ENCODE assay signal across 8 mouse cellular contexts in the genomic region with DNA sequence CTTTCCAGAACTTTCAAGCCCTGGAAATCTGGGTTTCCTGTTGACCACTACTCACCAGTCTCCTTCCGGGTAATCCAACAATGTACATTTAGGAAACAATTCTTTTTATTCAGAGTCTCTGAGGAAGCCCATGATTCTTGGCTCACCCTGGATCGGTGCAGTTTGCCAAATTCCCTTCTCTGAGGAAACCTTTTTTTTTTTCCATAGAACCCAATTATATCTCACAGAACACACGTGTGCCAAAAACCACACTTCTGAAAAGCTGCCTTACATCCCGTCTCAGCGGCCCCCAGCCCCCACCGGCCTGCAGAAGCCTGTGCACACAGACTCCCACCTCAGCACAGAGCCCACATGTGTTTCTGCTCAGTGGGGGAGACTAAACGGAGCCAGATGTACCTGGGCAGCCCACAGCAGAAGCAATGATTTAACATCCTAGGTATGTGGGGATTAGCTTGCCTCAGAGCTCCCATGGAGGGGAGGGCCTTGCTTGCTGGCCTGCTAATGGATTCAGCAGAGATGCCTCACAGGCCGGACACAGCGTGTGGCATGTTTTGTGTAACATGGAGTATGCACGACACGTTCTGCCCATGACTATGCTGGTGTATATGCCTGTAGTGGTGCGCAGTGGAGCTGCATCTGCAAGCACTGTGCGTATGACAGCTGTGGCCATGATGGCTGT.
DNase-seq lines count a peak whose midpoint lies in the region; ATAC-seq lines count a peak whose summit lies in the region.
"Had no signal": no experiment of that assay in that cellular context is flagged by ENCODE, and none has a peak within 500 bp of the region (broad histone marks: within the 10 kb centered on the region; RNA-seq: fewer than 3 reads in every experiment).

No protein-coding gene starts in this region.

- peak; percentile 98 for ATAC-seq in limb, embryonic 12.5 days (ENCODE audit: insufficient number of reproducible peaks, insufficient read depth, low FRiP score, low TSS enrichment, low read depth)

- H3K4me3 ChIP-seq in embryonic facial prominence, embryonic 10.5 days: no peak overlapping the region
- H3K4me3 ChIP-seq in limb, embryonic 12.5 days (replicated peaks): no peak overlapping the region

- H3K9me3 ChIP-seq in embryonic facial prominence, embryonic 10.5 days: no peaks in the 10 kb centered on the region
- no peaks in the 10 kb centered on the region for H3K9me3 ChIP-seq in limb, embryonic 12.5 days

- no peak overlapping the region for H3K9ac ChIP-seq in limb, embryonic 12.5 days (replicated peaks)

- 0 out of 2 replicates have a peak overlapping the region, but pooled peaks have one; percentile 13 for H3K4me2 ChIP-seq in limb, embryonic 12.5 days

- no peaks in the 10 kb centered on the region for H3K36me3 ChIP-seq in embryonic facial prominence, embryonic 10.5 days (replicated peaks)
- no peaks in the 10 kb centered on the region for H3K36me3 ChIP-seq in limb, embryonic 12.5 days

- H3K27me3 ChIP-seq in embryonic facial prominence, embryonic 10.5 days (replicated peaks; ENCODE audit: low read depth, poor library complexity, severe bottlenecking): no peaks in the 10 kb centered on the region
- no peaks in the 10 kb centered on the region for H3K27me3 ChIP-seq in limb, embryonic 12.5 days

- DNase-seq in brain, adult 2 months (ENCODE audit: low read depth, low spot score): peak; percentile 67
- DNase-seq in embryonic facial prominence, embryonic 10.5 days (ENCODE audit: low spot score): peak; percentile 90
- peak; percentile 38 to 48 for DNase-seq in heart, postnatal 10 days
- no peak for DNase-seq in layer of hippocampus, adult 18-20 months (ENCODE audit: low spot score in 2 of 2)
- DNase-seq in layer of hippocampus, postnatal 10 days (ENCODE audit: low spot score in 2 of 2): no peak
- DNase-seq in spleen, postnatal 14 days (ENCODE audit: low spot score in 2 of 2): no peak

- WGBS in embryonic facial prominence, embryonic 10.5 days: 49% methylated on average over 13 of the region's 13 CpGs
- 18% methylated on average over 13 of the region's 13 CpGs for WGBS in limb, embryonic 12.5 days

- intact Hi-C loops in heart, postnatal 10 days (cut with DNase I): loop anchor here (10.0 kb wide), 1 partner anchor 396 kb away; no protein-coding TSS in a partner anchor

- H3K27ac ChIP-seq in embryonic facial prominence, embryonic 10.5 days (replicated peaks): peak overlapping the region; percentile 87
- H3K27ac ChIP-seq in limb, embryonic 12.5 days: peak overlapping the region; percentile 93
- H3K27ac ChIP-seq: macrophage had no signal

- H3K4me1 ChIP-seq in embryonic facial prominence, embryonic 10.5 days: peaks cover 40% of the 10 kb centered on the region
- H3K4me1 ChIP-seq in limb, embryonic 12.5 days (replicated peaks): peaks cover 43% of the 10 kb centered on the region

Comparison
In these comparisons a context has a peak if more than half of its experiments do, and no peak if none do; other contexts are left out.
1. DNase-seq: peak in brain, adult 2 months (single experiment), embryonic facial prominence, embryonic 10.5 days (single experiment) and heart, postnatal 10 days (2 of 2); none in layer of hippocampus, adult 18-20 months (0 of 2), layer of hippocampus, postnatal 10 days (0 of 2) and spleen, postnatal 14 days (0 of 2).